Mouse (Mus musculus) adrenal gland, adult 2 months (tissue): ENCODE data around the gene Plau. TPM values are rescaled to one million over a fixed set of nuclear protein-coding genes. Genes with fewer than 3 reads are reported as not detected.
A peak's percentile ranks its signal among the peaks of the same experiment; 100 is the strongest.

Experiments
- DNase-seq: peaks from one replicate; pipeline ENCODE4 v3.0.0; 2021
- polyA plus RNA-seq: library from polyadenylated mRNA; depleted of rRNA; stranded (reverse); fragments of >200 nt; gene quantifications from 2 replicates; pipeline ENCODE4 v1.2.3, GENCODE M21; 2012
- total RNA-seq, 2 experiments: library from RNA; stranded (reverse); gene quantifications; 2 replicates each; pipeline ENCODE4 v1.2.3; 2021

Gene Plau
- total and polyA plus RNA-seq, 3 experiments = 1.8 to 64.4 (median 31.2) TPM

DNA sequence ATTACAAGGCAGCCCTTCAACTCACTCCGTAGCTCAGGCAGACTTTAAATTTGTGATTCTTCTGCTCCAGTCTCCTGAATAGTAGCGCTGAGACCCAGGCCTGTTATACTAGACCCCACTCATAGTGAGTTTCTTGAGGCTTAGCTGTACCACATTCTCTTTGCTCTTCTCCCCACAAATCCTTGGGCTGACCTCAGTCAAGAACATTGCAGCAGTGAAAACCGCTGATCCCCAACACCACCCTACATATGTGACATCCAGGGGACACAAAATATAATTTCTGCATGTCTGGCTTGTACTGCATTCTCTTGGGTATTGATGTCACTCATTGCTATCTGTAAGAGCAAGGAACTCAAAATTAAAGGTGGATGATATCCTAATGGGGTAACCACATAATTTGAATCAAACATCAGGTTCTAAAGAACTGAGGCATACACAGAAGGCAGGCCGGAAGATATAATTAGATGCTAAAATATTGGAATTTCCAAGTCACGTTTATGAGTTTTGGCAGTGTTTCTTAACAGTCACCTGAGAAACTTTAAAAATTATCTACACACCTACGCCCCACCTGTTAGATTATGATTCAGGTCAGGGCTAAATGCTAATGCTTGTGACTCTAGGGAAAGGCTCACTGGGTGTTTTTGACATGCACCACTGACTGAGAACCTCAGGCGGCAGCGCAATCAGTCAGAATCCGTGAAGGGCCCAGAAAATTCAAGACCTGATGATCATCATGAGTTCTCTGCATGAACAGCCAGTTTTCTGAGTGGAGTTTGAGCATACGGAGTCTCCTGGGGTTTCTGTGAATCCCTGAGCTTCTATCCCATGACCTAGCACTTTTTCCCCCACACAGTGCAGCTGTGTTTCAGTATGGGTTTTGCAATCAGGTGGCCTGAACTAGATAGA lies 8.5 kb downstream of the Plau start:
- no peak for DNase-seq

GRCm38 (mm10) chr14:20845577-20846088 lies 9.2 kb downstream of the Plau start:
- DNase-seq = no peak

GRCm38 (mm10) chr14:20846214-20846613 lies 9.8 kb downstream of the Plau start:
- no peak for DNase-seq

- DNase-seq = peak; percentile 40
These were observed 11.2 kb downstream of the Plau start for GRCm38 (mm10) chr14:20847637-20848129.

- DNase-seq = no peak
These were observed 13.3 kb downstream of the Plau start for GRCm38 (mm10) chr14:20849753-20850152.

DNA sequence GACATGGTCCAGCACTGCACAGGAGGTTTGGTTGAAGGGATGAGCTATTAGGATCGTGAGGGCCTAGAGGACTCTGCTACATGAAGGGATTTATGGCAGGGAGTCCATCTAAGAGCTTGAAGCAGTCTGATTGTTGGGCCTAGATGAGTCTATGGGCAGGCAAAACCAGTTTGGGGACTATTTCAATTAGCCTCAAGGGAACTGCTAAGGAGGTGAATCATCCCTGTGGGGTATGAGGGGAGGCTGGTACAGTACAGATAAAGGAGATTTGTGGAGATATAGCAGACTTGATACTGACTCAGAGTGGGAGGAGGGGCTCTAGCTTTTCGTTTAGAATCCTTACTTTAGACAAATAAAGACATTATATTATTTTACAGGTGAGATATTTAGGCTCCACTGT lies 14.0 kb downstream of the Plau start:
- no peak for DNase-seq

GRCm38 (mm10) chr14:20851776-20852175 lies 15.3 kb downstream of the Plau start:
- no peak for DNase-seq

- no peak for DNase-seq
These were observed 24.7 kb downstream of the Plau start for GRCm38 (mm10) chr14:20861152-20861551.

- peak; percentile 66 for DNase-seq
These were observed 25.1 kb downstream of the Plau start for GRCm38 (mm10) chr14:20861559-20861958.

DNA sequence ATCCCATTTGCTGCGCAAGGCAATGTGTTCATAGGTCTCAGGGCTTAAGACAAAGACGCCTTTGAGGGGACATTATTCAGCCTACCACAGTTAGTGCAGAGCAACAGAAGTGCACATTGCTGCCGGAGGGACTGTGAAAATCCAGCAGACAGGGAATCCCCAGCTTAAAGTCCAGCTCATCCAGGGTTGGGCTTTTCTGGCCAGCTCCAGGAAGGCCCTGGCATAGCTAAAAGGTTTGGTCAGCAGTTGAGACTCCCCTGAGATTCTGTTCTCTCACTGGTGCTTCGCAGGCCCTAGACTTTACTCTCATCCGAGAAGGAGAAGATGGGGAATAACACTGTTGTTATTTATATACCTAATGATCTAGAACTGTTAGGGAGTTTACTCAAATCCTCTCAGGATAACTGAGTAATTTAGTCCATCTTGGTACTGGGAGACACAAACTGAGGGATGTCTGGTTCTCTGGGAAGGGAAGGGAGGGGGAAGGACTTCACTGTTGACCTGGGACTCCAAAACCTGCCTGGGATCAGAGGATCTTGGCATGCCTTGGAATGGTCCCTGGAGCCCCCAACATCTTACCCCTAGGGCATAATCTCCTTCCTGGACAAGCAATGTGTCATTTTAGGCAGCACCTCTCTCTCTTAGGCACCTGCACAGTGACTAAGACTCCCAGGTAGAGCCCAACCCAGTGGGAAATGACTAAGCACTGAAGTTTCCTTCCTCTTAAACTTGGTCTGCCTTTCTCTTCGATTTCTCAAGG lies 27.0 kb downstream of the Plau start:
- no peak for DNase-seq

- DNase-seq = no peak
These were observed 27.7 kb downstream of the Plau start for GRCm38 (mm10) chr14:20864192-20864591.

DNA sequence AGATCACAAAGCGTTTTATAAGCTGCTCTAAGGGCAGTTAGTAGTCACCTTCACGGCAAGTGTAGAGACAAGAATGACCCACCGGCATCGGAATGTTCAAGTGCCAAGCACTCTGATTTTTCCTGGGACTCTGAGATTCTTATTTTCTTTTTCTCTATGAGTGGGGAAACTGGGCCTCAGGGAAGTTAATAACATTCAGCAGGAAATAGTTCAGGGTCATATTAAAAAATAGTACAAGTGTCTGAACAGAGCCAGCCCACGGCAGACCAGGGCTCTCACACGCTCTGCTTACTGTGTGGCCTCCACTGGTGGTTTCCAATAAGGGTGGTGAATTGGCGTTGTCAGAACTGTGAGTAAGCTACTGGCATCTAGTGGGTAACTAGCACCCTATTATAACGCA lies 29.1 kb downstream of the Plau start:
- no peak for DNase-seq

DNA sequence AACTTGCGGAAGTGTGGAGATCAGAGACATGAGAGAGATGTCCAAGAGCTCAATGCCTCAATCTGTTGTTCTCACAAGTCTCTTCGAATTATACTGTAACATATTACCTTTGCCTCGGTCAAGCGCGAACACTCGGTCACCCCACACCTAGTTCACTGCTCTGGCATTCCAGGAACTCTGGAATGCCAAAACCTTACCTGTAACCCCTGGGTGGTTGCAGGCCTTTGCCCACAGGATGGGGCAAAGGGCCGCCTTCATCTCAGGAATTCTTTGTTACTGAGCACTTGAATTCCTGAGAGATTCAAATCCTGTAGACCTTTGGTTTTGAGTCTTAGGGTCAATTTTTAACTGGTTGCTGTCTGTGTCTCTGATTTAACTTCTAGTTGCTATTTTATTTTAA lies 29.9 kb downstream of the Plau start:
- DNase-seq = no peak

- no peak for DNase-seq
These were observed 33.6 kb downstream of the Plau start for GRCm38 (mm10) chr14:20870110-20870509.

DNA sequence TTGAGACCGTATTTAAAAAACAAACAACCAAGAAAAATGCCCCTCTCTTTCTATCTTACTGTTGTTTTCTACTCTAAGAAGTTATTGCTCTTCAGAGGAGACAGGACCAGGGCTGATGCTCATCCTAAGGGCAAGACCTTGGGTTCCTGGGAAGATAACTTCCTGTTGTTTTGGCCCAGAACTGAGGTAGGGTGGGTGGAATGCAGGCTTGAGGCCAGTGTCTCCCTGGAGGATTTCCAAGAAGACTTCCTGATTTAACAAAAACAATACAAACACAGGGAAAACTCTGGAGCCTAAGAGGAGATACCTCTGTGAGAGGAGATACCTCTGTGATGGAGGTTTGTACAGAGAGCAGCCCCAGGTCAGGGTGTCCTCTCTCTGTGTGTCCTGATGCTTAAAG lies 35.0 kb downstream of the Plau start:
- DNase-seq = peak; percentile 66

GRCm38 (mm10) chr14:20873307-20873706 lies 36.8 kb downstream of the Plau start:
- DNase-seq = peak; percentile 83

DNA sequence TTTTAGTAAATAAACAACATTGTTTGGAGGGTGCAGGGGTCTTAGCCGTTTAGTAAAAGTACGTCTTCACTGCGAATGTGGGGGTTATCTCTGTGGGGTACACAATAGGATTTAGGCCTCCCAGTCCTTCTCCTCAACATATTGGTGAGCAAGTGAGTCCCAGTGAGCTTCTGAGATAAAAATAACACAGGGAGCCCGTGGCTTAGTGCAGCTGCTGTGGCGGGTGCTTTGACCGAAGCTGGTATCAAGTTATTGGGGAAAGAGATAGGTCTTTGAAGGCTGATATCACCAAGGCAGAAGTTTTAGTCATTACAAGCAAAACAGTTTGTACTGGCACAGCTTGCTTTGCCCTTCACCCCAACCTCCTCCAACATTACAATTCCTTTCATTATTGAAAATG lies 37.5 kb downstream of the Plau start:
- DNase-seq = no peak

DNA sequence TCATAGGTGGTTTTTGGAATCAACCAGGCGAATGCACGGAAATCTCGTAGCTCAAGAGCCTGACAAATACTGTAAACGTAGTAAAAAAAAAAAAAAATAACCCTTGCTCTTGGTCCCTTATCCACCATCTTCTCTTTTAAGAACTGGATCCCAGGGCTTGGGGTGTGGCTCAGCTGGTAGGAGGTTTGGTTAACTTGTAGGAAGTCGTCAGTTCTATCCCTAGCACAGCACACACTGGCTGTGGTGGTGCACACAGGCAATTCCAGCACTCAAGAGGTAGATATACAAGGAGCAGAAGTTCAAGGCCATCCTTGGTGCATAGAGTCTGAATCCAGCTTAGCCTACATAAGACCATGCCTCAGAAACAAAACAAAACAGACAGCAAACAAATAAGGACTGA lies 48.2 kb downstream of the Plau start:
- no peak for DNase-seq

DNA sequence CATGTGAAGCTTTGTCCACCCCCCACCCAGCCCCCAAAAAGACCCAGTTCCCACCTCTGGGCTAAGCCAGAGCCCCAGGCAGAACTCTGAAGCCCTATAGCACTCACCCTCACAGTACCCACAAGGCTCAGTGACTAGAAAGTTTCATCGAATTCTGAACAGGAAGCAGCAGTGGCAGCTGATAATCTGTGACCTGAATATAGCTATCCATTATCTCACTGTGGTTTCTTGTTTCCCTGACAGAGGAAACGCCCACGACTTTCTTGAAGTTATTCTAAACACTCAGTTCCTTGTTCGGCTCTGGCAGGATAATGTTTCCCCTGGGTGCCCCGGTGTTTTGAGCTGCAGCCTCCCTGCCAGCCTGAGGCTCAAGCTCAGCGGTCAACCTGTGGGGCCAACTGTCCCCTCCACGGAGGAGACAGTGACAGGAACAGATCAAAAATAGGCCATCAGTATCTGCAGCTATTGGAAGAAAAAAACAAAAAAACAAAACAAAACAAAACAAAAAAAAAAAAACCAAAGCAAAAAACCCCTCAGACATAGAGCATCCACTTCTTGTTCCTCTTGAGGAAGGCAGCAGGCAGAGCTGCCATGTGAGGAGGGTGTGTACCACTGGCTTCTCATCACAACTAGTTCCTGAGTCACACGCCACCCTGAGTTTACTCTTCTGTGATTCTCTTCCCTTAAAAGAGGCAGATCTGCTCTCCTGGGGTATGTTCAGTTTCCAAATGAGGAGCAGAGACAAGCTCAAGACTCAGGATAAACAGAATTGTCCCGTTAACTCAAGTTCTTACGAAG lies 48.8 kb downstream of the Plau start:
- DNase-seq = peak; percentile 20

- DNase-seq = peak; percentile 30
These were observed 49.8 kb downstream of the Plau start for GRCm38 (mm10) chr14:20886266-20886665.

GRCm38 (mm10) chr14:20887541-20888085 lies 51.2 kb downstream of the Plau start:
- DNase-seq = no peak

GRCm38 (mm10) chr14:20891941-20892402 lies 55.5 kb downstream of the Plau start:
- no peak for DNase-seq
